In genomic region chr6:90514883-90515405, GRCm38 (mm10) we compare ENCODE assay signal across 8 mouse cellular contexts. TPM values are rescaled to one million over a fixed set of nuclear protein-coding genes. Genes with fewer than 3 reads are reported as not detected.
DNase-seq lines count a peak whose midpoint lies in the region; ATAC-seq and TF ChIP-seq lines count a peak whose summit lies in the region.

No protein-coding gene starts in this region.

- no peaks in the 10 kb centered on the region for H3K27me3 ChIP-seq in hindbrain, embryonic 16.5 days (replicated peaks; ENCODE audit: control insufficient read depth, insufficient read depth, low read length)

- H3K4me3 ChIP-seq in gastrocnemius, adult 2 months: no peak overlapping the region
- no peak overlapping the region for H3K4me3 ChIP-seq in hindbrain, embryonic 16.5 days (ENCODE audit: low read length)

- no peaks in the 10 kb centered on the region for H3K36me3 ChIP-seq in hindbrain, embryonic 16.5 days (ENCODE audit: control insufficient read depth, insufficient read depth, low read length)

- peak; percentile 82 for ATAC-seq in hindbrain, embryonic 16.5 days

- peak; percentile 61 for DNase-seq in WW6 (ENCODE audit: low read depth, low spot score)
- DNase-seq in cerebellum, postnatal 4 days (ENCODE audit: low spot score in 2 of 2): peak; percentile 80 to 92
- DNase-seq in gastrocnemius, adult 2 months: peak; percentile 95
- DNase-seq in left cerebral cortex, adult 11 months (ENCODE audit: low spot score): peak; percentile 66
- DNase-seq in lung, postnatal 4 days: peak; percentile 83 to 87
- peak; percentile 90 for DNase-seq in right cerebral cortex, postnatal 14 days
- peak; percentile 85 for DNase-seq in urinary bladder, postnatal 25 days (ENCODE audit: low spot score)

- intact Hi-C loops in gastrocnemius, adult 2 months (cut with DNase I): loop anchor here (1.0 kb wide), 1 partner anchor 65 kb away; no protein-coding TSS in a partner anchor

- no peak overlapping the region for H3K4me2 ChIP-seq in hindbrain, embryonic 16.5 days (ENCODE audit: low read length)

- H3K9ac ChIP-seq in hindbrain, embryonic 16.5 days (ENCODE audit: low read depth, low read length): no peak overlapping the region

- no peaks in the 10 kb centered on the region for H3K9me3 ChIP-seq in hindbrain, embryonic 16.5 days (ENCODE audit: control insufficient read depth, low read length)

- TF ChIP-seq CTCF in gastrocnemius, adult 2 months (IDR thresholded peaks at IDR 0.05): peak; percentile 99

- 41% methylated on average over 4 of the region's 4 CpGs for WGBS in hindbrain, embryonic 16.5 days

- no peaks in the 10 kb centered on the region for H3K4me1 ChIP-seq in hindbrain, embryonic 16.5 days (ENCODE audit: control insufficient read depth, insufficient read depth, low read depth, low read length)

- peak overlapping the region; percentile 89 for H3K27ac ChIP-seq in gastrocnemius, adult 2 months
- H3K27ac ChIP-seq in hindbrain, embryonic 16.5 days (ENCODE audit: low read depth, low read length): no peak overlapping the region

RNA-seq across cellular contexts. Expression of gene Aldh1l1, which starts 28.7 kb away (rescaled TPM):
- 1 to 10 TPM; 3.6 to 5.3 TPM for total RNA-seq in gastrocnemius, adult 2 months (2021)
- 89.0 and 101 TPM in 2 replicates for polyA plus RNA-seq in hindbrain, embryonic 16.5 days (2015; fragmentation: Nextera tagmentation; extraction: Ambion mirVana)

RNA-seq across cellular contexts. Expression of gene Klf15, which starts 52.6 kb away (rescaled TPM):
- 10 to 100 TPM; 54.4 to 64.4 TPM for total RNA-seq in gastrocnemius, adult 2 months (2021)
- polyA plus RNA-seq in hindbrain, embryonic 16.5 days (2015; fragmentation: Nextera tagmentation; extraction: Ambion mirVana): 20.9 and 25.1 TPM in 2 replicates
